Mouse (Mus musculus) hindbrain, embryonic 16.5 days (tissue): ENCODE measurements at regions not wholly inside any gene's neighbourhood (a gene's known extent, or its start where the extent isn't known, plus 50 kb on each side); places are given as distances from the start of the nearest gene placed in this dataset.

Source experiments
- ATAC-seq: fragments of 200-750 bp; cut with Nextera tagmentation; 2 replicates; pipeline ENCODE4 v1.8.0; 2017; ENCODE audit warnings: moderate TSS enrichment, moderate library complexity
- H3K27ac ChIP-seq: fragments of 300-500 bp; sonication (generic); 2 replicates; pipeline ENCODE4 v1.5.1; 2014; ENCODE audit warnings: low read depth, mild to moderate bottlenecking, control low read depth, low read length, moderate library complexity
- H3K27me3 ChIP-seq: fragments of 300-500 bp; sonication (generic); replicated peaks from 2 replicates; pipeline ENCODE4 v1.6.1; 2014; ENCODE audit warnings: low read length; ENCODE audit not compliant: control insufficient read depth, insufficient read depth
- H3K36me3 ChIP-seq: fragments of 300-500 bp; sonication (generic); 2 replicates; pipeline ENCODE4 v1.6.1; 2014; ENCODE audit warnings: mild to moderate bottlenecking, low read length, moderate library complexity, mixed read lengths; ENCODE audit not compliant: control insufficient read depth, insufficient read depth
- H3K4me1 ChIP-seq: fragments of 300-500 bp; sonication (generic); 2 replicates; pipeline ENCODE4 v1.6.1; 2014; ENCODE audit warnings: low read depth, low read length; ENCODE audit not compliant: control insufficient read depth, insufficient read depth
- H3K4me2 ChIP-seq: fragments of 300-500 bp; sonication (generic); 2 replicates; pipeline ENCODE4 v1.6.1; 2014; ENCODE audit warnings: mild to moderate bottlenecking, low read length, control low read depth, moderate library complexity
- H3K4me3 ChIP-seq: fragments of 300-500 bp; sonication (generic); 2 replicates; pipeline ENCODE4 v1.5.1; 2014; ENCODE audit warnings: mild to moderate bottlenecking, low read length, control low read depth, moderate library complexity
- H3K9ac ChIP-seq: fragments of 300-500 bp; sonication (generic); 2 replicates; pipeline ENCODE4 v1.6.1; 2014; ENCODE audit warnings: low read depth, mild to moderate bottlenecking, control low read depth, low read length, moderate library complexity
- H3K9me3 ChIP-seq: fragments of 300-500 bp; sonication (generic); 2 replicates; pipeline ENCODE4 v1.6.1; 2014; ENCODE audit warnings: mild to moderate bottlenecking, low read length, moderate library complexity; ENCODE audit not compliant: control insufficient read depth
- WGBS: fragments of 180-500 bp; shearing (Covaris S2); extraction: QIAGEN DNeasy Blood & Tissue Kit; methylation state at CpG from one replicate; pipeline ENCODE4 v1.1.7; 2014; 5-methylcytosine and 5-hydroxymethylcytosine counted together

DNA sequence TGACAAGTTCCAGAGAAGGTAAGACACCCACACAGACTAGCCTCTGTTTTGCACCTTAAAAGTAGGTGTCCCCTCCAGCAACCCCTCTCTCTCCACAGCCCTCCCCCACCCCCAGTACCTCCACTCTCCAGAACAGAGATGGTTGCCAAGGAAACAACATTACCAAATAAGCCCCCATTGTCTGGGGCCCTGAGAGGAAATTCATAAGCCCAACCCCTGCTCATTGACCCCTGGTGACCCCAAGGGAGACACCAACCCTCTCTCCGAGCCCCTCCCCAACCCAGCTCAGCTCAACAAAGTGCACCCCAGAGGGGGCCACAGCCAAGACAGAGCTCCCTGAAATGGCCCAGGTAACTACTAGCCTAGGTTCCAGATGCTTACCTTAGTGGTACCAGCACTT is 96.3 kb downstream of the Cryba4 start:
- WGBS: 17% methylated on average over 1 of the region's 1 CpGs
- ATAC-seq: no peak

DNA sequence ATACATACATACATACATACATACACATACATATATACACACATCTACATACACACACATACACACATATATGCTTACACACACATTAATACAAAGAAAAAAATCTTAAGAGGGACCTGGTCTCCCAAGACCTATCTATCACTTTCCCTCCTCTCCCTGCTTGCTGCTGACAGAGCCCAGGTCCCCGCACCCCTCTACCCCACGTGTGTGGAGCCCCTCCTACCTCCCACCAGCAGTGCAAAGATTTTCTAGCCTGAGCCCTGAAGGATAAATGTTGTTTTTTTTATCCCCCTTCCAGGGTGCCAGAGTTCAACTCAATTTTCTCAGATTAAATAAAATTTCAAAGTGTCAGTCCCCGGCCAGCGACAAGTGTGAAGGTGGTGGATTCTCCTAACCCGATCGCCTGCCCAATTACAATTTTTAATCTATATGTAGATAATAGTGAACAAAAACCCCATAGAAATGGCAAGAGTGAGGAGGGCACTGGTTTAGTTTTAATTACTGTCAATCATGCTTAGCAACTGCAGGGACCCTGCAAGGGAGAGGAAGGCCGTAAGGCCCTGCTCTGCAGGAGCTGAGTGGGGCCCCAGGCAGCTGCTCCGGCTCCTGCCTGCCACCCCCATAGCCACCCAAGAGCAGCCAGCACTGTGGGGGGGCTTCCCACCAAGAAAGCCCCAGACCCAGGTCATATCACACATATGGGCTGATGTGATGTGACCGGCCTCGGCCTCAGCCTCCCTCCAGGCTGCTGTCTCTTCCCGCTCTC is 85.7 kb downstream of the Cryba4 start:
- no peaks in the 10 kb centered on the region for H3K9me3 ChIP-seq
- no peak overlapping the region for H3K27ac ChIP-seq
- H3K4me2 ChIP-seq: no peak overlapping the region
- H3K27me3 ChIP-seq: no peaks in the 10 kb centered on the region
- H3K4me1 ChIP-seq: peaks cover 9% of the 10 kb centered on the region
- H3K4me3 ChIP-seq: no peak overlapping the region
- WGBS: 46% methylated on average over 11 of the region's 11 CpGs
- no peak for ATAC-seq
- H3K9ac ChIP-seq: no peak overlapping the region
- no peaks in the 10 kb centered on the region for H3K36me3 ChIP-seq

More for the DNA sequence above, 96.3 kb downstream of the Cryba4 start:
- Histone ChIP-seq H3K27ac (no peak overlapping the region), H3K9me3 (no peaks in the 10 kb centered on the region), H3K4me1 (no peaks in the 10 kb centered on the region), H3K4me3 (no peak overlapping the region), H3K4me2 (no peak overlapping the region), H3K9ac (no peak overlapping the region), H3K36me3 (no peaks in the 10 kb centered on the region), H3K27me3 (peaks cover 5% of the 10 kb centered on the region; the same call in 1 of the 2 replicates)

DNA sequence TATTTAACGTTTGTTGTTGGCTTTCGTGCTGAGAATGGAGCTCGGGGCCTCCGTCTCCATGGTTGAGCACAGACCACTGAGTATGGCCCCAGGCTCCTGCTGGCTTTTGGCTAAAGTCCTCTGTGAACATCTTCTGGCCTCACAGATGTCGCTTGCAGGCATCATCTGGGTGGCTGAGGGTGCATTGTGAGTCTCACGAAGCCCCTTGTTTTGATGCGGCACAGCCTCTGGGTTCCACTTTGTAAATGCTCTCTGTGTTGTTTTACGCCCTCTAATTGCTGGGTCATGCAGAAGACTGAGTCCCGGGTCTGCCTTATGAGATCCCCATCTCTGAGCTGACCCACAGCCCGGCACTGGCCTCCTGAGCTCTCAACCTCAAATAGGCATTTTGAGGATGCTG is 84.5 kb downstream of the Cryba4 start:
- no peaks in the 10 kb centered on the region for H3K36me3 ChIP-seq
- peaks cover 9% of the 10 kb centered on the region for H3K4me1 ChIP-seq
- no peak for ATAC-seq
- H3K27me3 ChIP-seq: no peaks in the 10 kb centered on the region
- H3K9me3 ChIP-seq: no peaks in the 10 kb centered on the region
- no peak overlapping the region for H3K9ac ChIP-seq
- no peak overlapping the region for H3K27ac ChIP-seq
- 34% methylated on average over 10 of the region's 10 CpGs for WGBS
- no peak overlapping the region for H3K4me2 ChIP-seq
- no peak overlapping the region for H3K4me3 ChIP-seq

DNA sequence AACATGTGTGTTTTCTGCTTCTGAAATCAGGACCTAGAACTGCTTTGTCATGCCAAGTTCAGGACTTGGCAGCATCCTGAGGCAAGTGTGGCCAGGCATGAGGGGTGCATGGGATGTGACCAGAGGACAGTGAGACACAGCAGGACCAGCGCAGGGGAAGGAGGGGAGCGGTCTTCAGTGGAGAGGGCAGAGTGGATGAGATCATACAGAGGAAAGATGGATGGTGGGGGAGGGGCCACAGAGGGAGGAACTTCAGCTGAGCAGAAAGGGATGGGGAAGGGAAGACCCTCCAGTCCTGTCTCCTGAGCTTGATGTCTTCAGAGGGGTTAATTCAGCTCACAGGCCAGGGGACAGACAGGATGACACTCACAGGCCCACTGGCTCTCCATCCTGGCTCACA is 81.0 kb downstream of the Cryba4 start:
- 61% methylated on average over 2 of the region's 2 CpGs for WGBS
- ATAC-seq: peak; percentile 51

DNA sequence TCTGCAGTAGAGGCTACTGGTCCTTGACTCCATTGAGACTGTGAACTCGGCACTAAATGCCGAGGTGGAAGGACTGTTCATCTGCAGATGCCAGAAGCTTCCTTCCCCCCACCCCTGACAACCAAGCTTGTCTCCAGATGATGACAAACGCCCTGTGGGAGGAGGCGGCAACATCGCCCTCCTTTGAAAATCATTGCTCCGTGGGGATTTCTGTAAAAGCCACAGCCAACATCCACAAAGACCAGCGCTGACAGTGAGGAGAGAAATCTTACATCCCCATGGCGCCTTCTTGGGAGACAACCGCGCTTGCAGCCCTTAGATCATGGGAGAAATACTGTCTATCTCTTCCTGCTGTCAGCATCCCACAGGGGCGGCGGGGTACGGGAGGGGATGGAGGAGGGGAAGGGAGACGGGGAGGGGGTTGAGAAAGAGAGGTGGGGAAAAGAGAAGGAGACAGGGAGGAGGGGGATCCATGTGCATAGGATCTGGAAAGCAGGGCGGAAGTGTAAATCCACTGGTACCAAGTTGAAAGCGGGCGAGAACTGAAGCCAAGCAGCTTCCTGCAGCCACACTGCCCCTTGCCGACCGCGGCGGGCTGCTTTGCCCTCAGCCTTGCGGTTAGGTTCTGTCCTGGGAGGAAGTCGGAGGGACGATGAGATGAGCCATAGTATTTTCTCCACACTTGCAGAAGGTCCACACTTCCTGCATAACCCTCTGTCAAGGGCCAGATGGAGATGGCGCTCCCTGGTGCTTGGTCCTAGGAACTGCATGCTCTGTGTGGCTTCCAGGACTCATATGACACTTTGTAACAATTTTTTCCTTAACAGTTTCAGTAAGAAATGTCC is 72.9 kb downstream of the Cryba4 start:
- H3K9me3 ChIP-seq: no peaks in the 10 kb centered on the region
- no peaks in the 10 kb centered on the region for H3K36me3 ChIP-seq
- ATAC-seq: peak; percentile 24; the same call in 1 of the 2 replicates
- peaks cover 6% of the 10 kb centered on the region for H3K4me1 ChIP-seq
- peak overlapping the region; percentile 25 for H3K4me3 ChIP-seq
- peak overlapping the region; percentile 50 for H3K4me2 ChIP-seq
- peak overlapping the region; percentile 50 for H3K9ac ChIP-seq
- 18% methylated on average over 25 of the region's 25 CpGs for WGBS
- H3K27me3 ChIP-seq: no peaks in the 10 kb centered on the region; the same call in 1 of the 2 replicates
- H3K27ac ChIP-seq: no peak overlapping the region

More for the DNA sequence above, 81.0 kb downstream of the Cryba4 start:
- peaks cover 9% of the 10 kb centered on the region for H3K4me1 ChIP-seq
- H3K9me3 ChIP-seq: no peaks in the 10 kb centered on the region
- no peak overlapping the region for H3K4me2 ChIP-seq
- no peak overlapping the region for H3K4me3 ChIP-seq
- no peak overlapping the region for H3K9ac ChIP-seq
- no peak overlapping the region for H3K27ac ChIP-seq
- H3K36me3 ChIP-seq: no peaks in the 10 kb centered on the region
- H3K27me3 ChIP-seq: no peaks in the 10 kb centered on the region

DNA sequence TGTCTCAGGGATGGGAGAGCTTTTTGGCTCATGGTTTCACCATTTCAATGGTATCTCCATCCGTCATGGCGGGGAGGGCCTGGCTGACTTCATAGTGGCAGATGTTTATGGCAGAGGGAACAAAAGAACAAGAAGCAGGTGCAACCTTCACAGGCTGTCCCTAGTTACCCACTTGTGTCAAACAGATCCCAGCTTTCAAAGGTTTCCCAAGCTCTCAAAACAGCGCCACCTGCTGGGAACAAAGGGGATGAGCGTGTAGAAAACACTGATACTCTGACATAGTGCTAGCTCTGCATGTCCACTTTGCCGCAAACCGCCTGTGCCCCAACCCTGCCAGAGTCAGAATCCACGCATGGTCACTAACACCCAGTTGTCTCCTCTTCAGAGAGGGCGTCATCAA is 69.5 kb downstream of the Cryba4 start:
- Histone ChIP-seq H3K36me3 (no peaks in the 10 kb centered on the region), H3K27ac (no peak overlapping the region), H3K4me2 (no peak overlapping the region), H3K4me3 (no peak overlapping the region), H3K4me1 (peaks cover 6% of the 10 kb centered on the region), H3K9me3 (no peaks in the 10 kb centered on the region), H3K27me3 (no peaks in the 10 kb centered on the region; the same call in 1 of the 2 replicates), H3K9ac (no peak overlapping the region)
- 36% methylated on average over 8 of the region's 8 CpGs for WGBS
- no peak for ATAC-seq

DNA sequence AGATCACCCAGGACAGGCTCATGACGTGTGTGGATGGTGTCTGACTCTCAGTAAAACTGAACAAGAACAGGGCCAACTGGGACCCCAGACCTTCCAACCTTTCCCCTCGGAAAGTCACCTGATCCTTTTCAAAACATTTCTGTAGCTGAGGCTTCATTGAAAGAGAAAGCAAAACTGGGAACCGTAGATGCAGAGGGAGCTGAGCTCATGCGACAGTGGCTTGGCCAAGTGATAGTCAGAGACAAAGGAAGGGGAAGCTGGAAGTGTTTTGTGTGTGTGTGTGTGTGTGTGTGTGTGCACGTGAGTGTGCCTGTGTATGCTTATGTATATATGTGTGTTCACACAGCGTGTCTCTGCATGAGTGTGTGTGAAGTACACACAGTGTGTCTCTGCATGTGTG is 56.7 kb downstream of the Cryba4 start:
- Histone ChIP-seq H3K9ac (no peak overlapping the region), H3K9me3 (no peaks in the 10 kb centered on the region), H3K4me1 (no peaks in the 10 kb centered on the region), H3K4me3 (no peak overlapping the region), H3K27ac (no peak overlapping the region), H3K36me3 (no peaks in the 10 kb centered on the region), H3K27me3 (no peaks in the 10 kb centered on the region), H3K4me2 (no peak overlapping the region)
- 83% methylated on average over 6 of the region's 6 CpGs for WGBS
- no peak for ATAC-seq
